Mouse (Mus musculus) MEL (cell line): Measurements from ENCODE around the gene Strbp. TPM values are rescaled to one million over a fixed set of nuclear protein-coding genes. Genes with fewer than 3 reads are reported as not detected.

Experiments
- DNase-seq: peaks from one replicate; pipeline ENCODE4 v3.0.0; 2011; ENCODE audit warnings: low read depth, low spot score
- H3K27ac ChIP-seq: 2 replicates; pipeline ENCODE4 v1.5.1; 2012; ENCODE audit warnings: low read depth, mild to moderate bottlenecking, control low read depth, low read length, moderate library complexity; ENCODE audit not compliant: control insufficient read depth
- H3K27me3 ChIP-seq, 2 experiments: fragments of 150-350 bp in 1 of 2; sonication (generic) in 1 of 2; 2 replicates each; pipeline ENCODE4 v1.6.1; 2012; ENCODE audit warnings: low read length in 2 of 2, mild to moderate bottlenecking in 2 of 2, improper control_type of control experiment in 1 of 2, moderate library complexity in 1 of 2; ENCODE audit not compliant: insufficient read depth in 2 of 2, control insufficient read depth in 1 of 2
- H3K36me3 ChIP-seq, 2 experiments: 2 replicates each; pipeline ENCODE4 v1.6.1; 2012 to 2014; ENCODE audit warnings: low read length in 2 of 2, improper control_type of control experiment in 1 of 2, inconsistent platforms in 1 of 2, mild to moderate bottlenecking in 1 of 2; ENCODE audit not compliant: insufficient read depth in 2 of 2, control insufficient read depth in 1 of 2
- H3K4me1 ChIP-seq, 2 experiments: fragments of 150-350 bp in 1 of 2; sonication (generic) in 1 of 2; 2 replicates each; pipeline ENCODE4 v1.6.1; 2012; ENCODE audit warnings: low read length in 2 of 2, improper control_type of control experiment in 1 of 2, mild to moderate bottlenecking in 1 of 2; ENCODE audit not compliant: insufficient read depth in 2 of 2, control insufficient read depth in 1 of 2
- H3K4me3 ChIP-seq, 2 experiments: fragments of 150-350 bp in 1 of 2; sonication (generic) in 1 of 2; 2 replicates each; pipeline ENCODE4 v1.5.1; 2012; ENCODE audit warnings: low read depth in 2 of 2, low read length in 2 of 2, mild to moderate bottlenecking in 2 of 2, moderate library complexity in 2 of 2, control low read depth in 1 of 2, improper control_type of control experiment in 1 of 2; ENCODE audit not compliant: control insufficient read depth in 1 of 2, insufficient read depth in 1 of 2
- H3K79me2 ChIP-seq: 2 replicates; pipeline ENCODE4 v1.6.1; 2012; ENCODE audit warnings: mild to moderate bottlenecking, low read length, moderate library complexity; ENCODE audit not compliant: control insufficient read depth, poor library complexity, insufficient read depth
- H3K9ac ChIP-seq: 2 replicates; pipeline ENCODE4 v1.6.1; 2012; ENCODE audit warnings: low read depth, mild to moderate bottlenecking, control low read depth, low read length, moderate library complexity; ENCODE audit not compliant: control insufficient read depth, poor library complexity, severe bottlenecking
- H3K9me3 ChIP-seq: fragments of 150-350 bp; sonication (generic); replicated peaks from 2 replicates; pipeline ENCODE4 v1.6.1; 2012; ENCODE audit warnings: mild to moderate bottlenecking, low read length, improper control_type of control experiment, moderate library complexity; ENCODE audit not compliant: insufficient read depth
- CTCF ChIP-seq, 3 experiments: IDR thresholded peaks in 2 of 3; conservative IDR thresholded peaks in 1 of 3; 2 replicates each; pipeline ENCODE4 v1.5.1; 2011 to 2012; ENCODE audit warnings: low read length in 3 of 3, low read depth in 2 of 3, mild to moderate bottlenecking in 2 of 3, improper control_type of control experiment in 1 of 3, inconsistent platforms in 1 of 3, mixed read lengths in 1 of 3, moderate library complexity in 1 of 3; ENCODE audit not compliant: control insufficient read depth in 1 of 3, insufficient read depth in 1 of 3, poor library complexity in 1 of 3, severe bottlenecking in 1 of 3
- E2F4 ChIP-seq: IDR thresholded peaks from 2 replicates; pipeline ENCODE4 v1.6.1; 2011; ENCODE audit warnings: low read depth, low read length, improper control_type of control experiment, borderline replicate concordance
- EP300 ChIP-seq, 2 experiments: IDR thresholded peaks; 2 replicates each; pipeline ENCODE4 v1.6.1; 2011; ENCODE audit warnings: improper control_type of control experiment in 2 of 2, low read length in 2 of 2, low read depth in 1 of 2, mild to moderate bottlenecking in 1 of 2
- ETS1 ChIP-seq: IDR thresholded peaks from 2 replicates; pipeline ENCODE4 v1.6.1; 2012; ENCODE audit warnings: low read depth, mild to moderate bottlenecking, inconsistent platforms, low read length, improper control_type of control experiment, moderate library complexity
- GABPA ChIP-seq: IDR thresholded peaks from 2 replicates; pipeline ENCODE4 v1.6.1; 2012; ENCODE audit warnings: low read depth, mild to moderate bottlenecking, inconsistent platforms, low read length, improper control_type of control experiment, moderate library complexity
- JUND ChIP-seq: IDR thresholded peaks from 2 replicates; pipeline ENCODE4 v1.6.1; 2011; ENCODE audit warnings: low read depth, mild to moderate bottlenecking, improper control_type of control experiment, low read length
- MAFK ChIP-seq: IDR thresholded peaks from 2 replicates; pipeline ENCODE4 v1.6.1; 2011; ENCODE audit warnings: low read depth, mild to moderate bottlenecking, low read length, improper control_type of control experiment, borderline replicate concordance
- MEF2A ChIP-seq: IDR thresholded peaks from 2 replicates; pipeline ENCODE4 v1.6.1; 2014; ENCODE audit warnings: low read depth, mild to moderate bottlenecking, inconsistent platforms, low read length, improper control_type of control experiment; ENCODE audit not compliant: poor library complexity, insufficient replicate concordance, severe bottlenecking; ENCODE audit errors: extremely low read depth
- MXI1 ChIP-seq: IDR thresholded peaks from 2 replicates; pipeline ENCODE4 v1.6.1; 2011; ENCODE audit warnings: mild to moderate bottlenecking, low read depth, low read length, improper control_type of control experiment
- MYB ChIP-seq: IDR thresholded peaks from 2 replicates; pipeline ENCODE4 v1.6.1; 2011; ENCODE audit warnings: mild to moderate bottlenecking, low read depth, low read length, improper control_type of control experiment
- NELFE ChIP-seq: IDR thresholded peaks from 2 replicates; pipeline ENCODE4 v1.6.1; 2011; ENCODE audit warnings: low read depth, low read length, improper control_type of control experiment
- NRF1 ChIP-seq: IDR thresholded peaks from 2 replicates; pipeline ENCODE4 v1.6.1; 2014; ENCODE audit warnings: low read depth, mild to moderate bottlenecking, inconsistent platforms, low read length, improper control_type of control experiment, moderate library complexity; ENCODE audit not compliant: poor library complexity, insufficient read depth, severe bottlenecking
- POLR2A ChIP-seq, 2 experiments: IDR thresholded peaks; 2 replicates each; pipeline ENCODE4 v1.6.1; 2011 to 2012; ENCODE audit warnings: low read length in 2 of 2, mild to moderate bottlenecking in 2 of 2, control low read depth in 1 of 2, improper control_type of control experiment in 1 of 2, low read depth in 1 of 2, moderate library complexity in 1 of 2; ENCODE audit not compliant: control insufficient read depth in 1 of 2, insufficient read depth in 1 of 2, poor library complexity in 1 of 2
- POLR2AphosphoS5 ChIP-seq: IDR thresholded peaks from 2 replicates; pipeline ENCODE4 v1.6.1; 2012; ENCODE audit warnings: low read depth, borderline replicate concordance, mild to moderate bottlenecking, inconsistent platforms, low read length, moderate library complexity, mixed read lengths
- RAD21 ChIP-seq: IDR thresholded peaks from 2 replicates; pipeline ENCODE4 v1.6.1; 2011; ENCODE audit warnings: mild to moderate bottlenecking, low read depth, low read length, improper control_type of control experiment
- RCOR1 ChIP-seq: IDR thresholded peaks from 2 replicates; pipeline ENCODE4 v1.6.1; 2012; ENCODE audit warnings: low read depth, mild to moderate bottlenecking, inconsistent platforms, low read length, improper control_type of control experiment
- SIN3A ChIP-seq: IDR thresholded peaks from 2 replicates; pipeline ENCODE4 v1.6.1; 2012; ENCODE audit warnings: low read length, improper control_type of control experiment, inconsistent platforms
- TAL1 ChIP-seq: IDR thresholded peaks from 2 replicates; pipeline ENCODE4 v1.6.1; 2012; ENCODE audit warnings: mild to moderate bottlenecking, inconsistent platforms, low read length, moderate library complexity, mixed read lengths
- TBP ChIP-seq: IDR thresholded peaks from 2 replicates; pipeline ENCODE4 v1.8.0; 2011; ENCODE audit warnings: low read depth, low read length, improper control_type of control experiment
- TCF12 ChIP-seq: IDR thresholded peaks from 2 replicates; pipeline ENCODE4 v1.6.1; 2014; ENCODE audit warnings: low read depth, mild to moderate bottlenecking, inconsistent platforms, low read length, improper control_type of control experiment, moderate library complexity
- UBTF ChIP-seq: IDR thresholded peaks from 2 replicates; pipeline ENCODE4 v1.6.1; 2012; ENCODE audit warnings: low read depth, mild to moderate bottlenecking, inconsistent platforms, low read length, improper control_type of control experiment, moderate library complexity, borderline replicate concordance; ENCODE audit not compliant: insufficient read depth
- USF1 ChIP-seq: IDR thresholded peaks from 2 replicates; pipeline ENCODE4 v1.6.1; 2014; ENCODE audit warnings: low read depth, mild to moderate bottlenecking, inconsistent platforms, low read length, improper control_type of control experiment, moderate library complexity
- ZC3H11A ChIP-seq: IDR thresholded peaks from 2 replicates; pipeline ENCODE4 v1.6.1; 2012; ENCODE audit warnings: low read depth, mild to moderate bottlenecking, inconsistent platforms, low read length, improper control_type of control experiment
- ZKSCAN1 ChIP-seq: IDR thresholded peaks from 2 replicates; pipeline ENCODE4 v1.6.1; 2012; ENCODE audit warnings: low read depth, mild to moderate bottlenecking, inconsistent platforms, low read length, improper control_type of control experiment, moderate library complexity
- ZMIZ1 ChIP-seq: IDR thresholded peaks from 2 replicates; pipeline ENCODE4 v1.6.1; 2012; ENCODE audit warnings: low read depth, mild to moderate bottlenecking, inconsistent platforms, low read length, improper control_type of control experiment, moderate library complexity
- ZNF384 ChIP-seq: IDR thresholded peaks from 2 replicates; pipeline ENCODE4 v1.6.1; 2012; ENCODE audit warnings: low read depth, mild to moderate bottlenecking, inconsistent platforms, low read length, improper control_type of control experiment
- polyA plus RNA-seq, 2 experiments: library from polyadenylated mRNA; stranded (reverse) in 1 of 2; unstranded in 1 of 2; fragments of >175 nt in 1 of 2; fragments of >200 nt in 1 of 2; gene quantifications; 2 replicates each; pipeline versions ENCODE4 v1.2.1 to v1.2.4; 2012; ENCODE audit warnings: low replicate concordance in 2 of 2, low read depth in 1 of 2; ENCODE audit not compliant: insufficient read length in 2 of 2, insufficient read depth in 1 of 2, missing spikeins in 1 of 2
- total RNA-seq: library from RNA; depleted of rRNA; stranded (reverse); fragments of 300-350 nt; gene quantifications from 2 replicates; pipeline ENCODE4 v1.2.3, GENCODE M21; 2012

Strbp gene
- total and polyA plus RNA-seq, 3 experiments, result 30.6 to 123 (median 59.8) TPM

DNA sequence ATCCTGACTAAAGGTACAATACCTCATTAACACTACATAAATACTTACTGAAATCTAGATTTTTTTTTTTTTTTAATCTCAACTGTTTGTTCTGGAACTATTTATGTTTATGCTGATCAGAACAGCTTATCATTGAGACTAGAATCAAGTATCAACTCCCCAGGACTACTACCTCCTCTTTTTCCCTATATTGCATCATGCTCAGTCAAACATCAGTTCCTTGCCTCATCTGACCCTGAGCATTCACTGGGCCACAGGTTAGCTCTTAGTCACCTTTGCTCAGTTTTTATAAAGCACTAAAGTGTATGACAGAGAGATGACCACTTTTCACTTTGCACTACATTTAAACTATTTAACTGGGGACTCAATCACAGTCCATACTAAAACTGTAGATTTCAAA lies 115.7 kb downstream of the Strbp start:
- Histone ChIP-seq H3K9me3 (no peaks in the 10 kb centered on the region), H3K36me3 (peaks cover 5% of the 10 kb centered on the region in 2 experiments), H3K9ac (no peak overlapping the region), H3K27ac (no peak overlapping the region; the same call in 1 of the 2 replicates), H3K27me3 (no peaks in the 10 kb centered on the region), H3K4me1 (peaks cover 2 to 6% of the 10 kb centered on the region in 2 experiments; a peak in 3 of 4 replicates), H3K4me3 (no peak overlapping the region), H3K79me2 (no peaks in the 10 kb centered on the region)
- TF ChIP-seq ETS1, result peak; percentile 19; the same call in 1 of the 2 replicates
- peak; percentile 49; the same call in 1 of the 2 replicates for TF ChIP-seq TCF12
- no peak for TF ChIP-seq ZC3H11A
- no peak for TF ChIP-seq JUND
- no peak for TF ChIP-seq CTCF (IDR thresholded peaks at IDR 0.05 in 2 of 3, conservative IDR thresholded peaks at IDR 0.05 in 1 of 3; ENCODE audit: control insufficient read depth in 1 of 3, insufficient read depth in 1 of 3, low read depth in 2 of 3, low read length in 3 of 3, poor library complexity in 1 of 3, severe bottlenecking in 1 of 3)
- no peak for TF ChIP-seq ZNF384
- no peak for TF ChIP-seq TAL1
- TF ChIP-seq ZMIZ1, result no peak
- peak in 1 of 2 experiments; percentile 73; a peak in 1 of 4 replicates for TF ChIP-seq EP300 (IDR thresholded peaks at IDR 0.05; ENCODE audit: low read depth in 1 of 2, low read length in 2 of 2)
- DNase-seq, result peak; percentile 34

DNA sequence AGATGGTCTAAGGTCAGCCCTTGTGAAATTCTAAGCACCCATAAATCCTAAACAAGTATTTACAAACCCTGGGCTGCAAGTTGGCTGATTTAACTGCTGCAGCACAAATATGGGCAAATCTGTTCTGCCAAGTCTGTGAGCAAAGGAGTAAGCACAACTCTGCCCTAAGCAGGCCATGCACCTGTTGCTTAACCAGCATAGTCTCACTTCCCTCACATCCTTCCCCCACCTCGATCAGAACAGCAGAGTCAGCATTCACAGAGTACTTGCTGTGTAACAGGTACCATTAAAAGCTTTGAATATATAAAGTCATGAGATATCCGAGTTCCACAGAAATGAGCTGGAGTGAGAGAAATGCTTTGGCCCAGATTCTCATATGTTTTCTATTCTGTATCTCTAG lies 125.5 kb downstream of the Strbp start:
- no peaks in the 10 kb centered on the region for H3K9me3 ChIP-seq

DNA sequence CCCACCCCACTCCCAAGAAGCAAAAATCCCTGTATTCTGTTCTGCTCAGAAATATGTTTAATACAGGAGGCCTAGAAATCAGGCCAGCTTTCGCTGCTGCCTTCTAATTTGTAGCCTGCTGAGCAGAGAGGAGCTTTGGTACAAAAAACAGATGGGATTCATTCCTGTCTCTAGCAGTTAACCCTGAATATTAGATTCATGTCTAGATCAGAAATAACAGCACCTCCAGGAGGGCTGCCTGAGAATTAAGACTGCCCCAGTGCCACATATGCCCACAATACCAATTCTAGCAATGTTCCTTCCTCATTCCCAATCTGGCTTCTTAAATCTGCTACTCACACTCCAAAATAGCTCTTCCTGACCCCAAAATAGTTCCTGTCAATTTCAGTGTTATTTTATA lies 127.0 kb downstream of the Strbp start:
- Histone ChIP-seq H3K9me3 (no peaks in the 10 kb centered on the region), H3K4me3 (no peak overlapping the region), H3K36me3 (peaks cover 0 to 2% of the 10 kb centered on the region in 2 experiments; a peak in 1 of 4 replicates), H3K4me1 (no peaks in the 10 kb centered on the region), H3K79me2 (no peaks in the 10 kb centered on the region), H3K27me3 (no peaks in the 10 kb centered on the region), H3K27ac (no peak overlapping the region), H3K9ac (no peak overlapping the region)
- DNase-seq, result no peak
- no peak for TF ChIP-seq MXI1
- TF ChIP-seq RAD21, result no peak
- TF ChIP-seq JUND, result no peak
- no peak for TF ChIP-seq GABPA
- no peak for TF ChIP-seq MYB
- TF ChIP-seq TBP, result no peak
- TF ChIP-seq NRF1, result no peak
- TF ChIP-seq POLR2AphosphoS5, result no peak
- no peak for TF ChIP-seq RCOR1
- no peak for TF ChIP-seq NELFE
- TF ChIP-seq E2F4, result no peak
- no peak for TF ChIP-seq SIN3A
- TF ChIP-seq TCF12, result no peak
- TF ChIP-seq MAFK, result no peak
- no peak for TF ChIP-seq TAL1
- no peak for TF ChIP-seq USF1
- TF ChIP-seq MEF2A, result no peak
- no peak for TF ChIP-seq UBTF
- no peak for TF ChIP-seq POLR2A (IDR thresholded peaks at IDR 0.05; ENCODE audit: control insufficient read depth in 1 of 2, insufficient read depth in 1 of 2, low read depth in 1 of 2, low read length in 2 of 2, poor library complexity in 1 of 2)

More for the DNA sequence above, 125.5 kb downstream of the Strbp start:
- Histone ChIP-seq H3K79me2 (no peaks in the 10 kb centered on the region), H3K27me3 (no peaks in the 10 kb centered on the region), H3K4me3 (no peak overlapping the region), H3K9ac (no peak overlapping the region), H3K36me3 (peaks cover 0 to 2% of the 10 kb centered on the region in 2 experiments; a peak in 1 of 4 replicates), H3K4me1 (no peaks in the 10 kb centered on the region), H3K27ac (no peak overlapping the region)
- DNase-seq, result no peak
- no peak for TF ChIP-seq NRF1
- TF ChIP-seq RCOR1, result no peak
- no peak for TF ChIP-seq ZKSCAN1
